Mouse (Mus musculus): Measurements from ENCODE around the gene Prep. TPM values are rescaled to one million over a fixed set of nuclear protein-coding genes. Genes with fewer than 3 reads are reported as not detected.
A peak's percentile ranks its signal among the peaks of the same experiment; 100 is the strongest.

The Prep gene
- total RNA-seq, 2 experiments from 2014 or later = 8.8 to 9.5 TPM

GRCm38 (mm10) chr10:45109974-45110373 is 43.0 kb downstream of the Prep start:
- Histone ChIP-seq H3K4me3 (no peak overlapping the region), H3K27ac (no peak overlapping the region)
- TF ChIP-seq CTCF (conservative IDR thresholded peaks at IDR 0.05) = no peak
- no peak for DNase-seq (ENCODE audit: low spot score in 2 of 2)

- Histone ChIP-seq H3K27ac (no peak overlapping the region), H3K4me3 (no peak overlapping the region)
- TF ChIP-seq CTCF (conservative IDR thresholded peaks at IDR 0.05) = no peak
- no peak for DNase-seq (ENCODE audit: low spot score in 2 of 2)
Observed at GRCm38 (mm10) chr10:45112927-45113326, 45.9 kb downstream of the Prep start.

- no peak overlapping the region for H3K27ac ChIP-seq
- peak; percentile 75 for TF ChIP-seq CTCF (conservative IDR thresholded peaks at IDR 0.05)
- no peak for DNase-seq (ENCODE audit: low spot score in 2 of 2)
- H3K4me3 ChIP-seq = no peak overlapping the region
Observed at GRCm38 (mm10) chr10:45114462-45114861, 47.5 kb downstream of the Prep start.

- Histone ChIP-seq H3K4me3 (no peak overlapping the region), H3K27ac (no peak overlapping the region)
- TF ChIP-seq CTCF (conservative IDR thresholded peaks at IDR 0.05) = no peak
- no peak for DNase-seq (ENCODE audit: low spot score in 2 of 2)
Observed at GRCm38 (mm10) chr10:45116832-45117231, 49.8 kb downstream of the Prep start.

- no peak for TF ChIP-seq CTCF (conservative IDR thresholded peaks at IDR 0.05)
Observed at GRCm38 (mm10) chr10:45118389-45118788, 51.4 kb downstream of the Prep start.

GRCm38 (mm10) chr10:45121637-45122036 is 54.6 kb downstream of the Prep start:
- DNase-seq (ENCODE audit: low spot score in 2 of 2) = no peak
- H3K4me3 ChIP-seq = no peak overlapping the region
- no peak overlapping the region for H3K27ac ChIP-seq
- TF ChIP-seq CTCF (conservative IDR thresholded peaks at IDR 0.05) = no peak

More at GRCm38 (mm10) chr10:45118389-45118788, 51.4 kb downstream of the Prep start:
- Histone ChIP-seq H3K27ac (no peak overlapping the region), H3K4me3 (no peak overlapping the region)
- DNase-seq (ENCODE audit: low spot score in 2 of 2) = peak in 1 of 2 experiments; percentile 22

- H3K4me3 ChIP-seq = no peak overlapping the region
- no peak for TF ChIP-seq CTCF (conservative IDR thresholded peaks at IDR 0.05)
- no peak for DNase-seq (ENCODE audit: low spot score in 2 of 2)
- no peak overlapping the region for H3K27ac ChIP-seq
Observed at GRCm38 (mm10) chr10:45122476-45122875, 55.5 kb downstream of the Prep start.

GRCm38 (mm10) chr10:45123011-45123410 is 56.0 kb downstream of the Prep start:
- no peak for TF ChIP-seq CTCF (conservative IDR thresholded peaks at IDR 0.05)
- no peak for DNase-seq (ENCODE audit: low spot score in 2 of 2)
- Histone ChIP-seq H3K4me3 (no peak overlapping the region), H3K27ac (no peak overlapping the region)

GRCm38 (mm10) chr10:45129105-45129504 is 62.1 kb downstream of the Prep start:
- no peak for DNase-seq (ENCODE audit: low spot score in 2 of 2)
- Histone ChIP-seq H3K4me3 (peak overlapping the region; percentile 25), H3K27ac (0 out of 2 replicates have a peak overlapping the region, but pooled peaks have one; percentile 16)
- no peak for TF ChIP-seq CTCF (conservative IDR thresholded peaks at IDR 0.05)

- Histone ChIP-seq H3K4me3 (no peak overlapping the region), H3K27ac (no peak overlapping the region)
- no peak for DNase-seq (ENCODE audit: low spot score in 2 of 2)
- no peak for TF ChIP-seq CTCF (conservative IDR thresholded peaks at IDR 0.05)
Observed at GRCm38 (mm10) chr10:45130004-45130403, 63.0 kb downstream of the Prep start.

GRCm38 (mm10) chr10:45132371-45132770 is 65.4 kb downstream of the Prep start:
- Histone ChIP-seq H3K4me3 (no peak overlapping the region), H3K27ac (no peak overlapping the region)
- no peak for DNase-seq (ENCODE audit: low spot score in 2 of 2)
- peak; percentile 78 for TF ChIP-seq CTCF (conservative IDR thresholded peaks at IDR 0.05)

- 0 out of 2 replicates have a peak, but pooled peaks have one; percentile 13 for TF ChIP-seq CTCF (conservative IDR thresholded peaks at IDR 0.05)
- peak; percentile 47 to 78 for DNase-seq (ENCODE audit: low spot score in 2 of 2)
- no peak overlapping the region; the same call in 1 of the 2 replicates for H3K4me3 ChIP-seq
- H3K27ac ChIP-seq = peak overlapping the region; percentile 59
Observed at GRCm38 (mm10) chr10:45136806-45137205, 69.8 kb downstream of the Prep start.

GRCm38 (mm10) chr10:45139910-45140309 is 72.9 kb downstream of the Prep start:
- no peak for TF ChIP-seq CTCF (conservative IDR thresholded peaks at IDR 0.05)
- Histone ChIP-seq H3K4me3 (no peak overlapping the region), H3K27ac (no peak overlapping the region)
- DNase-seq (ENCODE audit: low spot score in 2 of 2) = no peak

- no peak overlapping the region for H3K27ac ChIP-seq
- DNase-seq (ENCODE audit: low spot score in 2 of 2) = no peak
- no peak for TF ChIP-seq CTCF (conservative IDR thresholded peaks at IDR 0.05)
- H3K4me3 ChIP-seq = no peak overlapping the region
Observed at GRCm38 (mm10) chr10:45140474-45141212, 73.6 kb downstream of the Prep start.

All from layer of hippocampus, adult 2 months (tissue).